Mouse (Mus musculus) liver, embryonic 14.5 days (tissue): ENCODE data around the gene Pomgnt2. TPM values are rescaled to one million over a fixed set of nuclear protein-coding genes. Genes with fewer than 3 reads are reported as not detected.
A peak's percentile ranks its signal among the peaks of the same experiment; 100 is the strongest.

Experiments used
- ATAC-seq: fragments of 200-750 bp; cut with Nextera tagmentation; 2 replicates; pipeline ENCODE4 v1.8.0; 2017; ENCODE audit warnings: moderate number of reproducible peaks, mild to moderate bottlenecking, moderate library complexity; ENCODE audit not compliant: insufficient read depth
- DNase-seq, 3 experiments: peaks; one replicate each; pipeline ENCODE4 v3.0.0-alpha.2; 2012 to 2013; ENCODE audit warnings: low read depth in 3 of 3, low spot score in 3 of 3
- H3K27ac ChIP-seq: fragments of 300-500 bp; sonication (generic); 2 replicates; pipeline ENCODE4 v1.5.1; 2014; ENCODE audit warnings: moderate library complexity, mild to moderate bottlenecking, control low read depth, inconsistent platforms
- H3K27me3 ChIP-seq: fragments of 300-500 bp; sonication (generic); 2 replicates; pipeline ENCODE4 v1.6.1; 2014; ENCODE audit warnings: mild to moderate bottlenecking, low read length, moderate library complexity; ENCODE audit not compliant: control insufficient read depth, insufficient read depth
- H3K36me3 ChIP-seq: fragments of 300-500 bp; sonication (generic); replicated peaks from 2 replicates; pipeline ENCODE4 v1.6.1; 2014; ENCODE audit warnings: low read depth; ENCODE audit not compliant: control insufficient read depth, insufficient read depth
- H3K4me1 ChIP-seq, 2 experiments: fragments of 200-500 bp in 1 of 2; fragments of 300-500 bp in 1 of 2; sonication (generic) in 1 of 2; replicated peaks; 2 replicates each; pipeline ENCODE4 v1.6.1; 2012 to 2014; ENCODE audit warnings: antibody characterized with exemption in 1 of 2, inconsistent platforms in 1 of 2, low read length in 1 of 2; ENCODE audit not compliant: control insufficient read depth in 2 of 2, insufficient read depth in 2 of 2
- H3K4me2 ChIP-seq: fragments of 300-500 bp; sonication (generic); 2 replicates; pipeline ENCODE4 v1.6.1; 2014; ENCODE audit warnings: low read depth, mild to moderate bottlenecking, control low read depth, moderate library complexity
- H3K4me3 ChIP-seq, 2 experiments: fragments of 200-500 bp in 1 of 2; fragments of 300-500 bp in 1 of 2; sonication (generic) in 1 of 2; 2 replicates each; pipeline ENCODE4 v1.5.1; 2012 to 2014; ENCODE audit warnings: low read depth in 2 of 2, low read length in 2 of 2, mild to moderate bottlenecking in 2 of 2, control low read depth in 1 of 2, inconsistent platforms in 1 of 2, moderate library complexity in 1 of 2; ENCODE audit not compliant: insufficient read depth in 1 of 2
- H3K9ac ChIP-seq: fragments of 300-500 bp; sonication (generic); replicated peaks from 2 replicates; pipeline ENCODE4 v1.6.1; 2014; ENCODE audit warnings: mild to moderate bottlenecking, control low read depth, moderate library complexity
- H3K9me3 ChIP-seq: fragments of 300-500 bp; sonication (generic); 2 replicates; pipeline ENCODE4 v1.6.1; 2016; ENCODE audit warnings: low read length, mixed read lengths; ENCODE audit not compliant: control insufficient read depth
- CTCF ChIP-seq: IDR thresholded peaks from 2 replicates; pipeline ENCODE4 v1.5.1; 2016; ENCODE audit warnings: antibody characterized with exemption, low read depth, control low read depth
- EP300 ChIP-seq: IDR thresholded peaks from 2 replicates; pipeline ENCODE4 v1.6.1; 2016; ENCODE audit warnings: antibody characterized with exemption, low read depth
- WGBS: fragments of 180-500 bp; shearing (Covaris S2); extraction: QIAGEN DNeasy Blood & Tissue Kit; methylation state at CpG from one replicate; pipeline ENCODE4 v1.1.7; 2014; ENCODE audit not compliant: insufficient replicate concordance; 5-methylcytosine and 5-hydroxymethylcytosine counted together
- polyA plus RNA-seq, 2 experiments: library from polyadenylated mRNA; depleted of rRNA in 1 of 2; stranded (reverse) in 1 of 2; unstranded in 1 of 2; fragments of >200 nt; fragmentation: Nextera tagmentation in 1 of 2; extraction: Ambion mirVana in 1 of 2; gene quantifications; 2 replicates each; pipeline versions ENCODE4 v1.2.1 to v1.2.3; 2012 to 2014

The Pomgnt2 gene
- polyA plus RNA-seq, 2 experiments, result 1.7 to 1.9 TPM

GRCm38 (mm10) chr9:121964941-121965340 is 32.0 kb downstream of the Pomgnt2 start:
- DNase-seq (no peak), ATAC-seq (no peak)
- H3K4me3 ChIP-seq, result no peak overlapping the region
- H3K9me3 ChIP-seq, result no peaks in the 10 kb centered on the region
- WGBS, result 72% methylated on average over 7 of the region's 7 CpGs
- no peaks in the 10 kb centered on the region for H3K4me1 ChIP-seq
- no peak overlapping the region for H3K9ac ChIP-seq
- H3K36me3 ChIP-seq, result no peaks in the 10 kb centered on the region
- H3K27me3 ChIP-seq, result no peaks in the 10 kb centered on the region
- no peak overlapping the region for H3K27ac ChIP-seq
- H3K4me2 ChIP-seq, result no peak overlapping the region
- TF ChIP-seq EP300, result no peak
- TF ChIP-seq CTCF, result no peak

GRCm38 (mm10) chr9:121959966-121960635 is 36.8 kb downstream of the Pomgnt2 start:
- DNase-seq, result no peak
- no peaks in the 10 kb centered on the region for H3K27me3 ChIP-seq
- H3K36me3 ChIP-seq, result no peaks in the 10 kb centered on the region
- no peak for TF ChIP-seq EP300
- TF ChIP-seq CTCF, result no peak
- H3K4me3 ChIP-seq, result no peak overlapping the region
- no peaks in the 10 kb centered on the region for H3K4me1 ChIP-seq
- no peak overlapping the region for H3K27ac ChIP-seq
- 59% methylated on average over 7 of the region's 7 CpGs for WGBS
- no peak for ATAC-seq
- no peaks in the 10 kb centered on the region for H3K9me3 ChIP-seq
- H3K9ac ChIP-seq, result no peak overlapping the region
- no peak overlapping the region for H3K4me2 ChIP-seq

- no peak for ATAC-seq
- no peak for DNase-seq
- 65% methylated on average over 6 of the region's 6 CpGs for WGBS
- Histone ChIP-seq H3K4me2 (no peak overlapping the region), H3K27me3 (no peaks in the 10 kb centered on the region), H3K27ac (no peak overlapping the region), H3K4me3 (no peak overlapping the region), H3K9me3 (no peaks in the 10 kb centered on the region), H3K9ac (no peak overlapping the region), H3K36me3 (no peaks in the 10 kb centered on the region), H3K4me1 (peaks cover 0 to 2% of the 10 kb centered on the region in 2 experiments; a peak in 1 of 4 replicates)
- TF ChIP-seq CTCF, result no peak
Observed at GRCm38 (mm10) chr9:121952596-121952995, 44.3 kb downstream of the Pomgnt2 start.

- Histone ChIP-seq H3K36me3 (no peaks in the 10 kb centered on the region), H3K9ac (no peak overlapping the region), H3K4me2 (no peak overlapping the region), H3K9me3 (no peaks in the 10 kb centered on the region), H3K4me1 (peaks cover 0 to 2% of the 10 kb centered on the region in 2 experiments; a peak in 1 of 4 replicates), H3K27me3 (no peaks in the 10 kb centered on the region), H3K4me3 (no peak overlapping the region), H3K27ac (no peak overlapping the region)
- no peak for ATAC-seq
- TF ChIP-seq CTCF, result no peak
- no peak for TF ChIP-seq EP300
- DNase-seq, result no peak
- 46% methylated on average over 4 of the region's 4 CpGs for WGBS
Observed at GRCm38 (mm10) chr9:121951114-121951423, 45.8 kb downstream of the Pomgnt2 start.

GRCm38 (mm10) chr9:121950418-121951113 is 46.3 kb downstream of the Pomgnt2 start, which contains the start of gene Fam198a:
TSS of gene Fam198a (plus strand) at chr9:121950988.
- H3K4me3 ChIP-seq, result no peak within 1 kb of the TSS
- DNase-seq (no peak), ATAC-seq (no peak)
- H3K4me2 ChIP-seq, result peak within 1 kb of the TSS; percentile 38
- H3K27ac ChIP-seq, result no peak within 1 kb of the TSS
- H3K36me3 ChIP-seq, result no peaks in the 10 kb centered on the region
- no peak within 1 kb of the TSS for H3K9ac ChIP-seq
- WGBS, result 23% methylated on average over 13 of the region's 14 CpGs
- no peak for TF ChIP-seq EP300
- TF ChIP-seq CTCF, result no peak
- H3K9me3 ChIP-seq, result no peaks in the 10 kb centered on the region
- H3K27me3 ChIP-seq, result no peaks in the 10 kb centered on the region
- H3K4me1 ChIP-seq, result peaks cover 0 to 2% of the 10 kb centered on the region in 2 experiments; a peak in 1 of 4 replicates
